Mouse (Mus musculus): ENCODE results near the gene Iffo2. TPM values are rescaled to one million over a fixed set of nuclear protein-coding genes. Genes with fewer than 3 reads are reported as not detected.

Iffo2 gene
- total and polyA plus RNA-seq, 3 experiments: 1.3 to 2.7 TPM; not detected in 1

GRCm38 (mm10) chr4:139503919-139504318 lies 26.4 kb upstream of the Iffo2 start:
- Histone ChIP-seq H3K4me3 (ENCODE audit: control insufficient read depth in 1 of 2, insufficient read depth in 1 of 2, low read depth in 2 of 2, low read length in 2 of 2) (no peak overlapping the region), H3K9me3 (replicated peaks; ENCODE audit: insufficient read depth, low read length) (no peaks in the 10 kb centered on the region), H3K27me3 (ENCODE audit: control insufficient read depth in 1 of 2, insufficient read depth in 2 of 2, low read length in 2 of 2) (no peaks in the 10 kb centered on the region), H3K4me1 (ENCODE audit: control insufficient read depth in 1 of 2, insufficient read depth in 2 of 2, low read length in 2 of 2) (peaks cover 0 to 9% of the 10 kb centered on the region in 2 experiments; a peak in 2 of 4 replicates), H3K36me3 (ENCODE audit: control insufficient read depth in 1 of 2, insufficient read depth in 2 of 2, low read length in 2 of 2) (no peaks in the 10 kb centered on the region), H3K27ac (ENCODE audit: control insufficient read depth, low read depth, low read length) (no peak overlapping the region), H3K79me2 (ENCODE audit: control insufficient read depth, insufficient read depth, low read length, poor library complexity) (no peaks in the 10 kb centered on the region), H3K9ac (ENCODE audit: control insufficient read depth, low read depth, low read length, poor library complexity, severe bottlenecking) (no peak overlapping the region)
- TF ChIP-seq E2F4 (IDR thresholded peaks at IDR 0.05; ENCODE audit: borderline replicate concordance, low read depth, low read length) (no peak), USF2 (IDR thresholded peaks at IDR 0.05; ENCODE audit: borderline replicate concordance in 1 of 2, insufficient read depth in 1 of 2, low read depth in 1 of 2, low read length in 2 of 2) (no peak), MAZ (IDR thresholded peaks at IDR 0.05; ENCODE audit: low read depth, low read length) (no peak), MXI1 (IDR thresholded peaks at IDR 0.05; ENCODE audit: low read depth, low read length) (no peak), RAD21 (IDR thresholded peaks at IDR 0.05; ENCODE audit: low read depth, low read length) (no peak), RCOR1 (IDR thresholded peaks at IDR 0.05; ENCODE audit: low read depth, low read length) (no peak), ZC3H11A (IDR thresholded peaks at IDR 0.05; ENCODE audit: low read depth, low read length) (peak; percentile 21; the same call in 1 of the 2 replicates)
- DNase-seq (ENCODE audit: low read depth, low spot score): peak; percentile 63

GRCm38 (mm10) chr4:139505716-139506115 lies 24.6 kb upstream of the Iffo2 start:
- Histone ChIP-seq H3K9ac (ENCODE audit: control insufficient read depth, low read depth, low read length, poor library complexity, severe bottlenecking) (no peak overlapping the region), H3K9me3 (replicated peaks; ENCODE audit: insufficient read depth, low read length) (no peaks in the 10 kb centered on the region), H3K4me1 (ENCODE audit: control insufficient read depth in 1 of 2, insufficient read depth in 2 of 2, low read length in 2 of 2) (peaks cover 0 to 9% of the 10 kb centered on the region in 2 experiments; a peak in 2 of 4 replicates), H3K4me3 (ENCODE audit: control insufficient read depth in 1 of 2, insufficient read depth in 1 of 2, low read depth in 2 of 2, low read length in 2 of 2) (no peak overlapping the region), H3K36me3 (ENCODE audit: control insufficient read depth in 1 of 2, insufficient read depth in 2 of 2, low read length in 2 of 2) (no peaks in the 10 kb centered on the region), H3K27me3 (ENCODE audit: control insufficient read depth in 1 of 2, insufficient read depth in 2 of 2, low read length in 2 of 2) (no peaks in the 10 kb centered on the region), H3K79me2 (ENCODE audit: control insufficient read depth, insufficient read depth, low read length, poor library complexity) (no peaks in the 10 kb centered on the region), H3K27ac (ENCODE audit: control insufficient read depth, low read depth, low read length) (no peak overlapping the region)
- no peak for DNase-seq (ENCODE audit: low read depth, low spot score)
- no peak for TF ChIP-seq RAD21 (IDR thresholded peaks at IDR 0.05; ENCODE audit: low read depth, low read length)
- TF ChIP-seq MAZ (IDR thresholded peaks at IDR 0.05; ENCODE audit: low read depth, low read length): no peak
- no peak for TF ChIP-seq ZMIZ1 (IDR thresholded peaks at IDR 0.05; ENCODE audit: low read depth, low read length)
- TF ChIP-seq MYC (IDR thresholded peaks at IDR 0.05; ENCODE audit: low read depth, low read length): no peak
- TF ChIP-seq CHD2 (IDR thresholded peaks at IDR 0.05; ENCODE audit: low read length): no peak
- TF ChIP-seq MXI1 (IDR thresholded peaks at IDR 0.05; ENCODE audit: low read depth, low read length): no peak
- no peak for TF ChIP-seq JUND (IDR thresholded peaks at IDR 0.05; ENCODE audit: low read depth, low read length)
- no peak for TF ChIP-seq EP300 (IDR thresholded peaks at IDR 0.05; ENCODE audit: low read depth in 1 of 2, low read length in 2 of 2)
- TF ChIP-seq RCOR1 (IDR thresholded peaks at IDR 0.05; ENCODE audit: low read depth, low read length): no peak
- no peak for TF ChIP-seq UBTF (IDR thresholded peaks at IDR 0.05; ENCODE audit: borderline replicate concordance, insufficient read depth, low read depth, low read length)
- TF ChIP-seq USF2 (IDR thresholded peaks at IDR 0.05; ENCODE audit: borderline replicate concordance in 1 of 2, insufficient read depth in 1 of 2, low read depth in 1 of 2, low read length in 2 of 2): no peak
- no peak for TF ChIP-seq BHLHE40 (IDR thresholded peaks at IDR 0.05; ENCODE audit: borderline replicate concordance, low read depth, low read length)
- no peak for TF ChIP-seq POLR2AphosphoS5 (IDR thresholded peaks at IDR 0.05; ENCODE audit: borderline replicate concordance, low read depth, low read length)
- no peak for TF ChIP-seq CHD1 (IDR thresholded peaks at IDR 0.05; ENCODE audit: low read depth, low read length)
- no peak for TF ChIP-seq E2F4 (IDR thresholded peaks at IDR 0.05; ENCODE audit: borderline replicate concordance, low read depth, low read length)
- no peak for TF ChIP-seq POLR2AphosphoS2 (IDR thresholded peaks at IDR 0.05; ENCODE audit: low read length)
